Mouse (Mus musculus) ovary, adult 18-20 months (tissue): ENCODE results near the gene Prdm13.

Experiments
- DNase-seq: peaks from one replicate; pipeline ENCODE4 v3.0.0; 2022; ENCODE audit warnings: low spot score, mixed read lengths

Prdm13 gene

GRCm38 (mm10) chr4:21678101-21678974 lies 7.4 kb downstream of the Prdm13 start:
- DNase-seq, result no peak

DNA sequence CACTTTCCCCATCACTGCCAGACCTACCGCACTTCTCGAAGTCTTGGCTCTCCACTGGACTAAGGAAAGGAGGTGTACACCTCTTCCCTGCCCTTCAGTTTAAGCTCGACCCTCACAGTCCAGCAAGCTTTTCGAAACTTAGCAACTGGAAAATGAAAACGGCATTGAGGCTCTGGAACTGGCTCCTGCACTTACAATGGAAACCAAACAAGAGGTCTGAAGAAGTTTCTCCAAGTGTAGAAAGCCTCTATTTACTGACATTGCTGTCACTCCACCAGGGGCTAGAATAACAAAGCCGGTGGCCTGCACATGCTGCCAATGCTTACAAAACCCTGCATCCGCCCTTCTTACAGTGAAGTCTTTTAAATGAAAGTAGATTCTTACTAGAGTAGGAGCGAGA lies 11.1 kb downstream of the Prdm13 start:
- no peak for DNase-seq

GRCm38 (mm10) chr4:21674042-21674441 lies 11.7 kb downstream of the Prdm13 start:
- DNase-seq, result no peak

DNA sequence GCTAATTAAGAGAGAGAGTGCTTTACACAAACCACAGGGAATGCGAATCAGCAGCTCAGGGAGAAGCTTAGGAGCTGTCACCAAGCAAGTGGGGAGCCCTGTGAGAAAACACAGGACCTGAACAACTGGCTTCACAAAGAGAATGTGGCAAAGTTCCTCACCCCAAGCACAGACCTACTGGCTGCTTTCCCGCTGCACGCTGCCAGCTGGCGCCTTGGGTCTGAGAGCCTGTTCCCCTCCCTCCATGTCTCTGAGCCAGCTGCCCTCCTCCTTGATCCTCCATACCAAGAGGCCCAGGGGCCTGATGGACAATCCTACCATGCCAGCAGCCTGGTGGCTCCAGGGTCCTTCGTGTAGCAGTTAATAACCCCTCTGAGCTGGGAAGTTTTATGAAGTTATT lies 19.8 kb downstream of the Prdm13 start:
- no peak for DNase-seq

GRCm38 (mm10) chr4:21658184-21658583 lies 27.6 kb downstream of the Prdm13 start:
- no peak for DNase-seq

- no peak for DNase-seq
Observed at GRCm38 (mm10) chr4:21629275-21629583, 56.5 kb downstream of the Prdm13 start.

DNA sequence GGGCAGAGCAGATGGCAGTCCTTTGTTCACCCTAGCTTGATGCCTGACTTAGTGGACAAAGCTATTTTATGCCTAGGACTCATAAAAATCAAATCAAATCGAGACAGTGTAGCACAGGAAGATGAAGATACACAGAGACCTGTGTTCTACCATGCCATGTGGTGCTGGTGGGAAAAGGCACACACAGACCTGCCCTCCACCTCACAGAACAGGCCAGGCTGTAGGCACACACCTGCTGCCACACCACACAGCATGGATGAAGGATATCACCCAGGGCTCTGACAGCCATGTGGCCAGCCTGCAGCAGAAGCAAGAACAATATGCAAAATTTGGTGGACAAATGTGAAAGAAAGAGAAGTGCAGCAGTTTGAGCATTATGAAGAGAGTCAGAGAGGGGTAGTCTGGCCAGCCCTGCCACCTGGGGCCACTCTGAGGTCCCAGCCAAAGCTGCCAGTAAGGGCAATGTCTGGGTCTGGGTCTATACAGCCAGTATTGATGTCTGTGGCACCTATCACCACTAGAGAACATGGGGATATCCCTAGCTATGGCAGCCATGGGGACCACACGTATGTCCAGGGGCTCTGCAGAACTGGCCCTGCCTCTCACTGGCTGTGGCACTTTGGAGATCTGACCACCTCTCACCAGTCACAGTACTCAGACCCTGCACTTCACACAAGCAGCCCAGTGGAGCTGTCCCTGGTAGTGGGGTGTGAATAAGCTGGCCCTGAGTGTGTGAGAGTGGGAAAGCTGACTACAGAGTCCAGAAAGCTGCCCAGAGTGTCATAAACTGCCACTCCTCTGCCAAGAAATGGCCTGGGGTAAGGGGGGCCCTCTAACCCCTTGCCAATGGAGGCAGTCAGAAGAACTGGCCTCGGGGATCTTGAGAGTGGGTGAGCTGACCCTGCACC lies 57.1 kb downstream of the Prdm13 start:
- DNase-seq, result no peak
